Mouse (Mus musculus) MEL (cell line): ENCODE measurements at regions not wholly inside any gene's neighbourhood (a gene's known extent, or its start where the extent isn't known, plus 50 kb on each side); places are given as distances from the start of the nearest gene placed in this dataset.

Experiments used
- CHD1 ChIP-seq: IDR thresholded peaks from 2 replicates; pipeline ENCODE4 v1.6.1; 2012; ENCODE audit warnings: low read depth, mild to moderate bottlenecking, inconsistent platforms, low read length, improper control_type of control experiment
- CTCF ChIP-seq, 3 experiments: IDR thresholded peaks in 2 of 3; conservative IDR thresholded peaks in 1 of 3; 2 replicates each; pipeline ENCODE4 v1.5.1; 2011 to 2012; ENCODE audit warnings: low read length in 3 of 3, low read depth in 2 of 3, mild to moderate bottlenecking in 2 of 3, improper control_type of control experiment in 1 of 3, inconsistent platforms in 1 of 3, mixed read lengths in 1 of 3, moderate library complexity in 1 of 3; ENCODE audit not compliant: control insufficient read depth in 1 of 3, insufficient read depth in 1 of 3, poor library complexity in 1 of 3, severe bottlenecking in 1 of 3
- MAFK ChIP-seq: IDR thresholded peaks from 2 replicates; pipeline ENCODE4 v1.6.1; 2011; ENCODE audit warnings: low read depth, mild to moderate bottlenecking, low read length, improper control_type of control experiment, borderline replicate concordance
- MAX ChIP-seq: IDR thresholded peaks from 2 replicates; pipeline ENCODE4 v1.6.1; 2011; ENCODE audit warnings: low read length, improper control_type of control experiment
- MYC ChIP-seq: IDR thresholded peaks from 2 replicates; pipeline ENCODE4 v1.6.1; 2011; ENCODE audit warnings: low read depth, mild to moderate bottlenecking, low read length, improper control_type of control experiment, moderate library complexity
- POLR2A ChIP-seq, 2 experiments: IDR thresholded peaks; 2 replicates each; pipeline ENCODE4 v1.6.1; 2011 to 2012; ENCODE audit warnings: low read length in 2 of 2, mild to moderate bottlenecking in 2 of 2, control low read depth in 1 of 2, improper control_type of control experiment in 1 of 2, low read depth in 1 of 2, moderate library complexity in 1 of 2; ENCODE audit not compliant: control insufficient read depth in 1 of 2, insufficient read depth in 1 of 2, poor library complexity in 1 of 2
- TAL1 ChIP-seq: IDR thresholded peaks from 2 replicates; pipeline ENCODE4 v1.6.1; 2012; ENCODE audit warnings: mild to moderate bottlenecking, inconsistent platforms, low read length, moderate library complexity, mixed read lengths
- TCF12 ChIP-seq: IDR thresholded peaks from 2 replicates; pipeline ENCODE4 v1.6.1; 2014; ENCODE audit warnings: low read depth, mild to moderate bottlenecking, inconsistent platforms, low read length, improper control_type of control experiment, moderate library complexity
- ZKSCAN1 ChIP-seq: IDR thresholded peaks from 2 replicates; pipeline ENCODE4 v1.6.1; 2012; ENCODE audit warnings: low read depth, mild to moderate bottlenecking, inconsistent platforms, low read length, improper control_type of control experiment, moderate library complexity

DNA sequence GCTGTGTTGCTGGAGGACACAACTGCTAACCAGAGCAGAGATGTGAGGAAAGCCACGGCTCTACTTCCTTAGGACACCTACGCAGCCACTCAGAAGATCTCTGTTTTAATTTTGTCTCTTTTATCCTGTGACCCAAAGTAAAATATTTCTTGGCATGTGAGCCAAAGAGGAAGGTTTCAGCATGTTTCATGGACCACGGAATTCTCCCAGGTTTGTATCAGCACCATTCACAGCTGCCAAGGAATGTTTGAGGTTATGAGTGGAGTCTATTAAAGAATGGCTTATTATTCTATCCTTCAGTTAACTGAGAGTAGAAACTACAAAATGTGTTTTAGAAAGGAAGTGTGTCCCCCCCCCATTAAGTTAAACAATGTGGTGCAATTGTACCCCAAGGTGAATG, 429.8 kb downstream of the Rnf144b start:
- no peak for TF ChIP-seq POLR2A (IDR thresholded peaks at IDR 0.05; ENCODE audit: control insufficient read depth in 1 of 2, insufficient read depth in 1 of 2, low read depth in 1 of 2, low read length in 2 of 2, poor library complexity in 1 of 2)
- no peak for TF ChIP-seq CHD1
- no peak for TF ChIP-seq TAL1
- no peak for TF ChIP-seq MAX
- TF ChIP-seq CTCF (IDR thresholded peaks at IDR 0.05 in 2 of 3, conservative IDR thresholded peaks at IDR 0.05 in 1 of 3; ENCODE audit: control insufficient read depth in 1 of 3, insufficient read depth in 1 of 3, low read depth in 2 of 3, low read length in 3 of 3, poor library complexity in 1 of 3, severe bottlenecking in 1 of 3), result no peak
- TF ChIP-seq MAFK, result no peak
- no peak for TF ChIP-seq TCF12
- no peak for TF ChIP-seq ZKSCAN1
- TF ChIP-seq MYC, result no peak
